Mouse (Mus musculus) urinary bladder, postnatal 4 days (tissue): ENCODE measurements around the gene Gtdc1.

ENCODE experiments used
- DNase-seq, 2 experiments: peaks; one replicate each; pipeline ENCODE4 v3.0.0; 2021 to 2022; ENCODE audit warnings: low spot score in 2 of 2

Gene Gtdc1

GRCm38 (mm10) chr2:44590881-44591280 is 336.6 kb downstream of the Gtdc1 start:
- no peak for DNase-seq

- no peak for DNase-seq
Observed at GRCm38 (mm10) chr2:44584061-44584460, 343.4 kb downstream of the Gtdc1 start.

GRCm38 (mm10) chr2:44583491-44583890 is 344.0 kb downstream of the Gtdc1 start:
- DNase-seq, result no peak

- DNase-seq, result no peak
Observed at GRCm38 (mm10) chr2:44571810-44572209, 355.6 kb downstream of the Gtdc1 start.

GRCm38 (mm10) chr2:44571156-44571555 is 356.3 kb downstream of the Gtdc1 start:
- DNase-seq, result no peak

- DNase-seq, result no peak
Observed at GRCm38 (mm10) chr2:44569140-44569952, 358.1 kb downstream of the Gtdc1 start.

- DNase-seq, result no peak
Observed at GRCm38 (mm10) chr2:44564776-44565692, 362.4 kb downstream of the Gtdc1 start.

- no peak for DNase-seq
Observed at GRCm38 (mm10) chr2:44561789-44562188, 365.7 kb downstream of the Gtdc1 start.

GRCm38 (mm10) chr2:44559242-44559944 is 368.1 kb downstream of the Gtdc1 start:
- DNase-seq, result no peak

- DNase-seq, result no peak
Observed at GRCm38 (mm10) chr2:44557669-44558281, 369.7 kb downstream of the Gtdc1 start.

- peak in 1 of 2 experiments; percentile 39 for DNase-seq
Observed at GRCm38 (mm10) chr2:44556861-44557592, 370.4 kb downstream of the Gtdc1 start.

- DNase-seq, result no peak
Observed at GRCm38 (mm10) chr2:44554716-44555115, 372.7 kb downstream of the Gtdc1 start.

GRCm38 (mm10) chr2:44549311-44549710 is 378.1 kb downstream of the Gtdc1 start:
- no peak for DNase-seq

- DNase-seq, result no peak
Observed at GRCm38 (mm10) chr2:44542775-44543174, 384.7 kb downstream of the Gtdc1 start.

GRCm38 (mm10) chr2:44541726-44542125 is 385.7 kb downstream of the Gtdc1 start:
- DNase-seq, result no peak

- DNase-seq, result no peak
Observed at GRCm38 (mm10) chr2:44540881-44541280, 386.6 kb downstream of the Gtdc1 start.

GRCm38 (mm10) chr2:44539121-44539634 is 388.3 kb downstream of the Gtdc1 start:
- DNase-seq, result no peak

GRCm38 (mm10) chr2:44538135-44538534 is 389.3 kb downstream of the Gtdc1 start:
- no peak for DNase-seq

GRCm38 (mm10) chr2:44535760-44536159 is 391.7 kb downstream of the Gtdc1 start:
- no peak for DNase-seq

- DNase-seq, result no peak
Observed at GRCm38 (mm10) chr2:44535136-44535675, 392.3 kb downstream of the Gtdc1 start.
